Mouse (Mus musculus) MEL (cell line): Measurements from ENCODE around the gene Kif3a. TPM values are rescaled to one million over a fixed set of nuclear protein-coding genes. Genes with fewer than 3 reads are reported as not detected.

Source experiments
- DNase-seq: peaks from one replicate; pipeline ENCODE4 v3.0.0; 2011; ENCODE audit warnings: low read depth, low spot score
- H3K27ac ChIP-seq: 2 replicates; pipeline ENCODE4 v1.5.1; 2012; ENCODE audit warnings: low read depth, mild to moderate bottlenecking, control low read depth, low read length, moderate library complexity; ENCODE audit not compliant: control insufficient read depth
- H3K27me3 ChIP-seq, 2 experiments: fragments of 150-350 bp in 1 of 2; sonication (generic) in 1 of 2; 2 replicates each; pipeline ENCODE4 v1.6.1; 2012; ENCODE audit warnings: low read length in 2 of 2, mild to moderate bottlenecking in 2 of 2, improper control_type of control experiment in 1 of 2, moderate library complexity in 1 of 2; ENCODE audit not compliant: insufficient read depth in 2 of 2, control insufficient read depth in 1 of 2
- H3K36me3 ChIP-seq, 2 experiments: 2 replicates each; pipeline ENCODE4 v1.6.1; 2012 to 2014; ENCODE audit warnings: low read length in 2 of 2, improper control_type of control experiment in 1 of 2, inconsistent platforms in 1 of 2, mild to moderate bottlenecking in 1 of 2; ENCODE audit not compliant: insufficient read depth in 2 of 2, control insufficient read depth in 1 of 2
- H3K4me1 ChIP-seq, 2 experiments: fragments of 150-350 bp in 1 of 2; sonication (generic) in 1 of 2; 2 replicates each; pipeline ENCODE4 v1.6.1; 2012; ENCODE audit warnings: low read length in 2 of 2, improper control_type of control experiment in 1 of 2, mild to moderate bottlenecking in 1 of 2; ENCODE audit not compliant: insufficient read depth in 2 of 2, control insufficient read depth in 1 of 2
- H3K4me3 ChIP-seq, 2 experiments: fragments of 150-350 bp in 1 of 2; sonication (generic) in 1 of 2; 2 replicates each; pipeline ENCODE4 v1.5.1; 2012; ENCODE audit warnings: low read depth in 2 of 2, low read length in 2 of 2, mild to moderate bottlenecking in 2 of 2, moderate library complexity in 2 of 2, control low read depth in 1 of 2, improper control_type of control experiment in 1 of 2; ENCODE audit not compliant: control insufficient read depth in 1 of 2, insufficient read depth in 1 of 2
- H3K79me2 ChIP-seq: 2 replicates; pipeline ENCODE4 v1.6.1; 2012; ENCODE audit warnings: mild to moderate bottlenecking, low read length, moderate library complexity; ENCODE audit not compliant: control insufficient read depth, poor library complexity, insufficient read depth
- H3K9ac ChIP-seq: 2 replicates; pipeline ENCODE4 v1.6.1; 2012; ENCODE audit warnings: low read depth, mild to moderate bottlenecking, control low read depth, low read length, moderate library complexity; ENCODE audit not compliant: control insufficient read depth, poor library complexity, severe bottlenecking
- H3K9me3 ChIP-seq: fragments of 150-350 bp; sonication (generic); replicated peaks from 2 replicates; pipeline ENCODE4 v1.6.1; 2012; ENCODE audit warnings: mild to moderate bottlenecking, low read length, improper control_type of control experiment, moderate library complexity; ENCODE audit not compliant: insufficient read depth
- CHD1 ChIP-seq: IDR thresholded peaks from 2 replicates; pipeline ENCODE4 v1.6.1; 2012; ENCODE audit warnings: low read depth, mild to moderate bottlenecking, inconsistent platforms, low read length, improper control_type of control experiment
- CTCF ChIP-seq, 3 experiments: IDR thresholded peaks in 2 of 3; conservative IDR thresholded peaks in 1 of 3; 2 replicates each; pipeline ENCODE4 v1.5.1; 2011 to 2012; ENCODE audit warnings: low read length in 3 of 3, low read depth in 2 of 3, mild to moderate bottlenecking in 2 of 3, improper control_type of control experiment in 1 of 3, inconsistent platforms in 1 of 3, mixed read lengths in 1 of 3, moderate library complexity in 1 of 3; ENCODE audit not compliant: control insufficient read depth in 1 of 3, insufficient read depth in 1 of 3, poor library complexity in 1 of 3, severe bottlenecking in 1 of 3
- E2F4 ChIP-seq: IDR thresholded peaks from 2 replicates; pipeline ENCODE4 v1.6.1; 2011; ENCODE audit warnings: low read depth, low read length, improper control_type of control experiment, borderline replicate concordance
- ELF1 ChIP-seq: IDR thresholded peaks from 2 replicates; pipeline ENCODE4 v1.6.1; 2014; ENCODE audit warnings: low read depth, mild to moderate bottlenecking, inconsistent platforms, low read length, improper control_type of control experiment, moderate library complexity
- EP300 ChIP-seq, 2 experiments: IDR thresholded peaks; 2 replicates each; pipeline ENCODE4 v1.6.1; 2011; ENCODE audit warnings: improper control_type of control experiment in 2 of 2, low read length in 2 of 2, low read depth in 1 of 2, mild to moderate bottlenecking in 1 of 2
- ETS1 ChIP-seq: IDR thresholded peaks from 2 replicates; pipeline ENCODE4 v1.6.1; 2012; ENCODE audit warnings: low read depth, mild to moderate bottlenecking, inconsistent platforms, low read length, improper control_type of control experiment, moderate library complexity
- GABPA ChIP-seq: IDR thresholded peaks from 2 replicates; pipeline ENCODE4 v1.6.1; 2012; ENCODE audit warnings: low read depth, mild to moderate bottlenecking, inconsistent platforms, low read length, improper control_type of control experiment, moderate library complexity
- HCFC1 ChIP-seq: IDR thresholded peaks from 2 replicates; pipeline ENCODE4 v1.6.1; 2012; ENCODE audit warnings: low read depth, mild to moderate bottlenecking, inconsistent platforms, low read length, improper control_type of control experiment, moderate library complexity
- KAT2A ChIP-seq: conservative IDR thresholded peaks from 2 replicates; pipeline ENCODE4 v1.6.1; 2012; ENCODE audit warnings: low read depth, low read length, improper control_type of control experiment, inconsistent platforms
- MAFK ChIP-seq: IDR thresholded peaks from 2 replicates; pipeline ENCODE4 v1.6.1; 2011; ENCODE audit warnings: low read depth, mild to moderate bottlenecking, low read length, improper control_type of control experiment, borderline replicate concordance
- MAX ChIP-seq: IDR thresholded peaks from 2 replicates; pipeline ENCODE4 v1.6.1; 2011; ENCODE audit warnings: low read length, improper control_type of control experiment
- MXI1 ChIP-seq: IDR thresholded peaks from 2 replicates; pipeline ENCODE4 v1.6.1; 2011; ENCODE audit warnings: mild to moderate bottlenecking, low read depth, low read length, improper control_type of control experiment
- MYB ChIP-seq: IDR thresholded peaks from 2 replicates; pipeline ENCODE4 v1.6.1; 2011; ENCODE audit warnings: mild to moderate bottlenecking, low read depth, low read length, improper control_type of control experiment
- MYC ChIP-seq: IDR thresholded peaks from 2 replicates; pipeline ENCODE4 v1.6.1; 2011; ENCODE audit warnings: low read depth, mild to moderate bottlenecking, low read length, improper control_type of control experiment, moderate library complexity
- NELFE ChIP-seq: IDR thresholded peaks from 2 replicates; pipeline ENCODE4 v1.6.1; 2011; ENCODE audit warnings: low read depth, low read length, improper control_type of control experiment
- NRF1 ChIP-seq: IDR thresholded peaks from 2 replicates; pipeline ENCODE4 v1.6.1; 2014; ENCODE audit warnings: low read depth, mild to moderate bottlenecking, inconsistent platforms, low read length, improper control_type of control experiment, moderate library complexity; ENCODE audit not compliant: poor library complexity, insufficient read depth, severe bottlenecking
- POLR2AphosphoS5 ChIP-seq: IDR thresholded peaks from 2 replicates; pipeline ENCODE4 v1.6.1; 2012; ENCODE audit warnings: low read depth, borderline replicate concordance, mild to moderate bottlenecking, inconsistent platforms, low read length, moderate library complexity, mixed read lengths
- RAD21 ChIP-seq: IDR thresholded peaks from 2 replicates; pipeline ENCODE4 v1.6.1; 2011; ENCODE audit warnings: mild to moderate bottlenecking, low read depth, low read length, improper control_type of control experiment
- SMC3 ChIP-seq: IDR thresholded peaks from 2 replicates; pipeline ENCODE4 v1.6.1; 2011; ENCODE audit warnings: low read depth, low read length, improper control_type of control experiment
- UBTF ChIP-seq: IDR thresholded peaks from 2 replicates; pipeline ENCODE4 v1.6.1; 2012; ENCODE audit warnings: low read depth, mild to moderate bottlenecking, inconsistent platforms, low read length, improper control_type of control experiment, moderate library complexity, borderline replicate concordance; ENCODE audit not compliant: insufficient read depth
- USF2 ChIP-seq, 2 experiments: IDR thresholded peaks; 2 replicates each; pipeline ENCODE4 v1.6.1; 2011 to 2012; ENCODE audit warnings: improper control_type of control experiment in 2 of 2, low read length in 2 of 2, borderline replicate concordance in 1 of 2, inconsistent platforms in 1 of 2, low read depth in 1 of 2, mild to moderate bottlenecking in 1 of 2; ENCODE audit not compliant: insufficient read depth in 1 of 2
- ZC3H11A ChIP-seq: IDR thresholded peaks from 2 replicates; pipeline ENCODE4 v1.6.1; 2012; ENCODE audit warnings: low read depth, mild to moderate bottlenecking, inconsistent platforms, low read length, improper control_type of control experiment
- ZNF384 ChIP-seq: IDR thresholded peaks from 2 replicates; pipeline ENCODE4 v1.6.1; 2012; ENCODE audit warnings: low read depth, mild to moderate bottlenecking, inconsistent platforms, low read length, improper control_type of control experiment
- polyA plus RNA-seq, 2 experiments: library from polyadenylated mRNA; stranded (reverse) in 1 of 2; unstranded in 1 of 2; fragments of >175 nt in 1 of 2; fragments of >200 nt in 1 of 2; gene quantifications; 2 replicates each; pipeline versions ENCODE4 v1.2.1 to v1.2.4; 2012; ENCODE audit warnings: low replicate concordance in 2 of 2, low read depth in 1 of 2; ENCODE audit not compliant: insufficient read length in 2 of 2, insufficient read depth in 1 of 2, missing spikeins in 1 of 2
- total RNA-seq: library from RNA; depleted of rRNA; stranded (reverse); fragments of 300-350 nt; gene quantifications from 2 replicates; pipeline ENCODE4 v1.2.3, GENCODE M21; 2012

Kif3a gene
- total and polyA plus RNA-seq, 3 experiments, result 13.6 to 88.3 (median 17.1) TPM

- TF ChIP-seq HCFC1 (no peak), MYB (peak; percentile 92), ETS1 (peak; percentile 89), ELF1 (no peak), MAFK (no peak; the same call in 1 of the 2 replicates), RAD21 (no peak), MAX (peak; percentile 45; the same call in 1 of the 2 replicates), KAT2A (peak; percentile 40; the same call in 1 of the 2 replicates), NRF1 (no peak), SMC3 (no peak), CTCF (IDR thresholded peaks at IDR 0.05 in 2 of 3, conservative IDR thresholded peaks at IDR 0.05 in 1 of 3; ENCODE audit: control insufficient read depth in 1 of 3, insufficient read depth in 1 of 3, low read depth in 2 of 3, low read length in 3 of 3, poor library complexity in 1 of 3, severe bottlenecking in 1 of 3) (no peak)
Measured at GRCm38 (mm10) chr11:53521821-53522131, 45.4 kb upstream of the Kif3a start (continued).

- Histone ChIP-seq H3K4me3 (peak overlapping the region; percentile 70 to 75), H3K79me2 (peaks cover 79% of the 10 kb centered on the region), H3K27me3 (no peaks in the 10 kb centered on the region), H3K9me3 (no peaks in the 10 kb centered on the region), H3K4me1 (peaks cover 27 to 62% of the 10 kb centered on the region in 2 experiments), H3K27ac (peak overlapping the region; percentile 98), H3K9ac (peak overlapping the region; percentile 95), H3K36me3 (peaks cover 6 to 54% of the 10 kb centered on the region in 2 experiments)
- no peak for DNase-seq
- no peak for TF ChIP-seq ZNF384
- 0 out of 2 replicates have a peak, but pooled peaks have one; percentile 16 for TF ChIP-seq MYC
- TF ChIP-seq MAFK, result no peak
- TF ChIP-seq E2F4, result no peak
- no peak for TF ChIP-seq MYB
- TF ChIP-seq MXI1, result peak; percentile 1; the same call in 1 of the 2 replicates
- no peak for TF ChIP-seq RAD21
- no peak for TF ChIP-seq UBTF
- no peak for TF ChIP-seq GABPA
- TF ChIP-seq EP300 (IDR thresholded peaks at IDR 0.05; ENCODE audit: low read depth in 1 of 2, low read length in 2 of 2), result no peak
- TF ChIP-seq NELFE, result 0 out of 2 replicates have a peak, but pooled peaks have one; percentile 23
- peak; percentile 97; the same call in 1 of the 2 replicates for TF ChIP-seq CHD1
- TF ChIP-seq USF2 (IDR thresholded peaks at IDR 0.05; ENCODE audit: borderline replicate concordance in 1 of 2, insufficient read depth in 1 of 2, low read depth in 1 of 2, low read length in 2 of 2), result no peak
- TF ChIP-seq ZC3H11A, result no peak
- no peak for TF ChIP-seq NRF1
- no peak for TF ChIP-seq POLR2AphosphoS5
Measured at GRCm38 (mm10) chr11:53522362-53522761, 44.8 kb upstream of the Kif3a start.
